Mouse (Mus musculus) heart, adult 2 months (tissue): Measurements from ENCODE around the gene Gnptg. TPM values are rescaled to one million over a fixed set of nuclear protein-coding genes. Genes with fewer than 3 reads are reported as not detected.

Source experiments
- DNase-seq, 2 experiments: peaks; one replicate each; pipeline ENCODE4 v3.0.0; 2021
- H3K27ac ChIP-seq: fragments of 200-600 bp; 2 replicates; pipeline ENCODE4 v1.8.1; 2022
- H3K27me3 ChIP-seq: fragments of 200-500 bp; 2 replicates; pipeline ENCODE4 v1.6.1; 2012; ENCODE audit warnings: mild to moderate bottlenecking, low read length, inconsistent platforms, mixed read lengths; ENCODE audit not compliant: control insufficient read depth, insufficient read depth
- H3K36me3 ChIP-seq: fragments of 200-500 bp; 2 replicates; pipeline ENCODE4 v1.6.1; 2012; ENCODE audit warnings: low read length, inconsistent platforms; ENCODE audit not compliant: control insufficient read depth, insufficient read depth
- H3K4me1 ChIP-seq: fragments of 200-500 bp; 2 replicates; pipeline ENCODE4 v1.6.1; 2011; ENCODE audit warnings: low read length; ENCODE audit not compliant: control insufficient read depth, insufficient read depth
- H3K4me3 ChIP-seq: fragments of 200-600 bp; 2 replicates; pipeline ENCODE4 v1.8.1; 2022
- H3K79me2 ChIP-seq: fragments of 200-500 bp; replicated peaks from 2 replicates; pipeline ENCODE4 v1.6.1; 2012; ENCODE audit warnings: mild to moderate bottlenecking, inconsistent platforms, low read length, moderate library complexity, mixed read lengths; ENCODE audit not compliant: control insufficient read depth, insufficient read depth
- H3K9ac ChIP-seq: fragments of 200-500 bp; 2 replicates; pipeline ENCODE4 v1.6.1; 2012; ENCODE audit warnings: low read depth, mild to moderate bottlenecking, control low read depth, inconsistent platforms, low read length, mixed read lengths
- CTCF ChIP-seq: fragments of 200-600 bp; IDR thresholded peaks from 2 replicates; pipeline ENCODE4 v1.8.1; 2022; ENCODE audit warnings: antibody characterized with exemption, mild to moderate bottlenecking, moderate library complexity
- EP300 ChIP-seq: fragments of 200-500 bp; IDR thresholded peaks from 2 replicates; pipeline ENCODE4 v1.6.1; 2011; ENCODE audit warnings: low read depth, low read length, control low read depth; ENCODE audit not compliant: insufficient read depth
- POLR2A ChIP-seq: fragments of 200-500 bp; IDR thresholded peaks from 2 replicates; pipeline ENCODE4 v1.6.1; 2011; ENCODE audit warnings: mild to moderate bottlenecking, low read depth, low read length, control low read depth; ENCODE audit not compliant: insufficient read depth
- whole genome bisulfite sequencing: fragments of 180-500 bp; shearing (Covaris S2); methylation state at CpG from one replicate; pipeline ENCODE4 v1.1.7; 2018; 5-methylcytosine and 5-hydroxymethylcytosine counted together
- intact Hi-C: fragments of 180-260 bp; cut with DNase I; formaldehyde crosslinking; loops from one replicate; pipeline ENCODE4 v1.15.1; 2025
- polyA plus RNA-seq: library from polyadenylated mRNA; depleted of rRNA; stranded (reverse); fragments of >200 nt; gene quantifications from 2 replicates; pipeline ENCODE4 v1.2.3, GENCODE M21; 2012
- total RNA-seq, 2 experiments: library from RNA; stranded (reverse); gene quantifications; 2 replicates each; pipeline ENCODE4 v1.2.3; 2021

The Gnptg gene
- total and polyA plus RNA-seq, 3 experiments = 13.6 to 18.0 (median 16.1) TPM

- Histone ChIP-seq H3K36me3 (no peaks in the 10 kb centered on the region; the same call in 1 of the 2 replicates), H3K27ac (peak within 1 kb of the TSS; percentile 100), H3K4me3 (peak within 1 kb of the TSS; percentile 88), H3K79me2 (peaks cover 5% of the 10 kb centered on the region), H3K9ac (peak within 1 kb of the TSS; percentile 86), H3K4me1 (peaks cover 18% of the 10 kb centered on the region), H3K27me3 (no peaks in the 10 kb centered on the region)
- intact Hi-C loops = loop anchor here (5.0 kb wide), 4 partner anchors 142 to 337 kb away; partner anchors contain the start of genes Clcn7, Cramp1l, Ift140 and Mapk8ip3
- no peak for TF ChIP-seq CTCF
- no peak for TF ChIP-seq EP300
- no peak for TF ChIP-seq POLR2A
- DNase-seq = no peak
- 84% methylated on average over 9 of the region's 9 CpGs for WGBS
Observed at GRCm38 (mm10) chr17:25274571-25275346, 34.8 kb upstream of the Gnptg start, which contains the start of gene Ube2i. Ube2i (minus strand) TSS chr17:25274622.

DNA sequence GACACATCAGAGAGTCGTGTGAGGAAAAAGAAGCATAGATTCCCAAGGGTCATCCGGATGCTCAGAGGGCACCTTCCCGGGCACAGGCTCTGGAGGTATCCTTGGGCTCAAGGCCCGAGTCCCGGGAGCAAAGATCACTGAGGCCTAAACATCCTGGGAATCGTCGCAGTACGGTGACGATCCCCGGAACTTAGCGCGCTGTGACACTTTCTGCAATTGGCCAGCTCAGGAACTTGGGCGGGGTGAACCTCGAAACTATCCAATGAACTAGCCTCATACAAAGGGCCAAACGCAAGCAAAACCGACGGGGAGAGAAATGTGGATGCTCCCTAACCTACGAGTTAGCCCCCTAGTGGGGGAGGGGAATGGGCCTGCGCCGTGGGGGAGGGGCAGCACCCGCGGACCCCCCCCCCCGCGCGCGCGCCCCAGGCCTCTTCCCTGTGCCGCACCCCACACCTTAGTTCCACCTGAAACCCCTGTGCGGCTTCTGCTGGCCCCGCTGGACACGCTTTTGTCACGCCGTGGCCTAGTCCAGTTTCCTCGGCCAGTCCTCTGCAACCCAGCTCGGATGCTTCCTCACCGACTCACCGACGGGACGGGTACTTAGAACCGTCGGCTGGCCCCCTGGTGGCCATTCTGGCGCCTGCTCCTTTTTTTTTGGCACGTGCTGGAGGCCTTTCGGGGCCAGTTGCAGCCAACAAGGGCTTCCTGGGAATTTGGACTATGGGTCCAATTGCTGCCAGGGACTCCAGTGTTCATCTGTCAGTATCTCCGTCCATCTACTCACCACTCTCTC is 34.0 kb upstream of the Gnptg start:
- under 1% methylated on average over 45 of the region's 45 CpGs for WGBS
- Histone ChIP-seq H3K4me3 (peak overlapping the region; percentile 88), H3K79me2 (peaks cover 6% of the 10 kb centered on the region), H3K27me3 (no peaks in the 10 kb centered on the region), H3K27ac (peak overlapping the region; percentile 100), H3K9ac (peak overlapping the region; percentile 86), H3K4me1 (peaks cover 20% of the 10 kb centered on the region), H3K36me3 (no peaks in the 10 kb centered on the region; the same call in 1 of the 2 replicates)
- intact Hi-C loops = loop anchor here (2.0 to 5.0 kb wide), 5 partner anchors 89 to 337 kb away; partner anchors contain the start of genes BC003965, Clcn7, Cramp1l and Ift140
- TF ChIP-seq CTCF (peak; percentile 86), EP300 (no peak), POLR2A (peak; percentile 61)
- DNase-seq = peak; percentile 97 to 98

DNA sequence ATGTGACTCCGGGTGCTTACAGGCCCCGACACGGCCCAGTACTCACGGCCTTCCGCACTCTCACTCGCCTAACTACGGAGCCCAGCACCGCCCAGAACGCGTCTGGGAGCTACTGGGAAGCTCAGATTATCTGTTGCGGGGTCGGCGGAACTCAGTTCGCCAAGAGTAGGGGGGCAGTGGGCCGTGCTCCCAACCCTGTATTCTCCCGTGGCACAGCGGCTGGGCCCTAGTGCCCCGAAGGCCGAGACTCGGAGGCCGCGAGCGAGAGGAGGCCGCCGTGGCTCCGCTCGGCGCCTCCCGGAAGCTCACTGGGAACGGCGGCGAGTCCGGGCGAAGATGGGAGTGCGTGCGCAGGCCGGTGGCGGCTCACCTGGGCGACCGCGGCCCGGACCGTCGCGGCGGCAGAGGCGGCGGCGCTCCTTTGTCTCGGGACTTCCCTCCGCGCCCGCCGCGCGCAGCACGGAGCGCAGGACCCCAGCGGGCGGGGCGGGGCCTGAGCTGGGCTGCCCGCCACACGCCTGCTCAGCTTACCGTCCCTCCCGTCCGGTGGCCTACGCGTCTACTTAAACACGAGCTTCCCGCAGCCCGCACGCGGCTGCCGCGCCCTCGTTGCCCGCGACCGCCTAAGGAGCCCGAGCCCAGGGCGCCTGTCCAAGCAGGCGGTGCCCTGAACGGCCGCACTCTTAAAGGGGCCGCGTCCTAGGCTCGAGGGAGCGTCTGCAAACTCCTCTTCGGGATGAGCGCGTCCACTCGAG is 33.2 kb upstream of the Gnptg start:
- peak overlapping the region; percentile 100 for H3K27ac ChIP-seq
- peak overlapping the region; percentile 88 for H3K4me3 ChIP-seq
- H3K9ac ChIP-seq = peak overlapping the region; percentile 86
- intact Hi-C loops = loop anchor here (2.0 to 5.0 kb wide), 5 partner anchors 88 to 336 kb away; partner anchors contain the start of genes BC003965, Clcn7, Cramp1l and Ift140
- peaks cover 6% of the 10 kb centered on the region for H3K79me2 ChIP-seq
- H3K36me3 ChIP-seq = no peaks in the 10 kb centered on the region; the same call in 1 of the 2 replicates
- H3K27me3 ChIP-seq = no peaks in the 10 kb centered on the region
- TF ChIP-seq CTCF (no peak), POLR2A (peak; percentile 37; the same call in 1 of the 2 replicates), EP300 (0 out of 2 replicates have a peak, but pooled peaks have one; percentile 63)
- WGBS = under 1% methylated on average over 89 of the region's 92 CpGs
- DNase-seq = peak; percentile 95
- H3K4me1 ChIP-seq = peaks cover 20% of the 10 kb centered on the region

DNA sequence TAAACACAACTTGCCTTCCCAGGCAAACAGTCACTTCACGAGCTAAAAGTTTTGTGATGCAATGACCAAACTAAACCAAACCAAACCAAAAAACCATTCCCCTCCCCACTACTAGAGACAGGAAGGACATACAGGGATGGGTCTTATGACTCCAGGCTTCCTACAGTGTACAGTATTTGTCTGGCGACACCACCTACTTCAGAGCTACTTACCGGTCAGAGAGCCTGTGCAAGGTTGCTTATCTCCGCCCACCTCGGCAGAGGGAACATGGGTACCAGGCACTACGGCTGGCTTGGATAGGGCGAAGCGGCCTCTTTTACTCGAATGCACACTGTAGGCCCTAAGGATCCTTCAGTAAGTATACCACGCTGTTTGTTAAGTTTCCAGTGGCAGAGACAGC is 32.4 kb upstream of the Gnptg start:
- Histone ChIP-seq H3K9ac (peak overlapping the region; percentile 86), H3K4me3 (peak overlapping the region; percentile 88), H3K79me2 (peaks cover 6% of the 10 kb centered on the region), H3K4me1 (peaks cover 20% of the 10 kb centered on the region), H3K27ac (peak overlapping the region; percentile 100), H3K36me3 (no peaks in the 10 kb centered on the region; the same call in 1 of the 2 replicates), H3K27me3 (no peaks in the 10 kb centered on the region)
- under 1% methylated on average over 10 of the region's 10 CpGs for WGBS
- intact Hi-C loops = loop anchor here (2.0 to 5.0 kb wide), 5 partner anchors 88 to 335 kb away; partner anchors contain the start of genes BC003965, Clcn7, Cramp1l and Ift140
- TF ChIP-seq CTCF (no peak), EP300 (no peak), POLR2A (no peak)
- no peak for DNase-seq

DNA sequence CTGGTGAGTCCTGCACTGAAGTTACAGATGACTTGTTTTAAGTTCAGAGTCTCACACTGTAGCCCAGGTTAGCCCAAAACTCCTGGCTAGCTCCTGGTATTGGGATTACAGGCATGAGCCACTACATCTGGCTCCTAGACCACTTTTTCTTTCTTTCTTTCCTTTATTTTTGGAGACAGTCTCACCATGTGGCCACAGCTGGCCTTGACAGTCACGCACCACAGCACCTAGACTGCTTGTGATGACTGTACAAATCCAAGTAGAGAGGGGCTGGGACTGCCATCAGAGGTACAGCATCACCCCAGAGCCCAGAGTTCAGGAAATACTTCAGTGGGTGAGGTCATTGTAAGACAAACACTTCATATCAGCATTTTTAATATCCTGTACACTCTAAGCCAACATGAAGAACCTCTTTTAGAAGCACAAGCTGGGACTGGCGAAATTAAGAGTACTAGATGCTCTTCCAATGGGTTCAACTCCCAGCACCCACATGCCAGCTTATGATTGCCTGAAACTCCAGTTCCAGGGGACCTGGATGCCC is 30.9 kb upstream of the Gnptg start:
- DNase-seq = no peak

More for the DNA sequence above, 30.9 kb upstream of the Gnptg start:
- no peak for TF ChIP-seq CTCF
- TF ChIP-seq POLR2A = no peak
- no peak for TF ChIP-seq EP300
- no peak overlapping the region for H3K27ac ChIP-seq
- H3K9ac ChIP-seq = no peak overlapping the region
- peaks cover 20% of the 10 kb centered on the region for H3K4me1 ChIP-seq
- WGBS = 18% methylated on average over 2 of the region's 2 CpGs
- H3K36me3 ChIP-seq = no peaks in the 10 kb centered on the region; the same call in none of the 2 replicates
- intact Hi-C loops = loop anchor here (5.0 kb wide), 4 partner anchors 139 to 334 kb away; partner anchors contain the start of genes Clcn7, Cramp1l, Ift140 and Mapk8ip3
- peaks cover 6% of the 10 kb centered on the region for H3K79me2 ChIP-seq
- H3K4me3 ChIP-seq = no peak overlapping the region
- no peaks in the 10 kb centered on the region for H3K27me3 ChIP-seq
